Mouse (Mus musculus) layer of hippocampus, postnatal 10 days (tissue): ENCODE data around the gene Scube2. TPM values are rescaled to one million over a fixed set of nuclear protein-coding genes. Genes with fewer than 3 reads are reported as not detected.

Experiments used
- total RNA-seq, 2 experiments: library from RNA; stranded (reverse); gene quantifications; 2 replicates each; pipeline ENCODE4 v1.2.3; 2021

The Scube2 gene
- total RNA-seq, 2 experiments from 2014 or later: 1.8 to 2.1 TPM

Other genes starting within 250 kb of the Scube2 start
- 10 to 100 TPM; 30.8 to 33.5 TPM for gene St5, start 162.1 kb downstream of the Scube2 start, total RNA-seq
- gene Akip1, start 162.0 kb downstream of the Scube2 start, total RNA-seq: 1 to 10 TPM; 6.7 to 6.9 TPM
- gene BC051019, start 141.8 kb downstream of the Scube2 start, total RNA-seq: under 1 TPM; 0.30 to 0.40 TPM
- not detected for gene Ascl3, start 134.0 kb downstream of the Scube2 start, total RNA-seq
- gene Tmem9b, start 112.8 kb downstream of the Scube2 start, total RNA-seq: 10 to 100 TPM; 73.2 to 76.8 TPM
- 100 to 1,000 TPM; 168 to 170 TPM for gene Nrip3, start 83.7 kb downstream of the Scube2 start, total RNA-seq
- gene Dennd5a, start 94.8 kb upstream of the Scube2 start, total RNA-seq: 100 to 1,000 TPM; 139 to 164 TPM
- 10 to 100 TPM; 52.4 to 61.5 TPM for gene Tmem41b, start 121.2 kb upstream of the Scube2 start, total RNA-seq
- gene Ipo7, start 152.6 kb upstream of the Scube2 start, total RNA-seq: 10 to 100 TPM; 89.6 to 89.8 TPM
- gene Zfp143, start 195.5 kb upstream of the Scube2 start, total RNA-seq: 1 to 10 TPM; 9.0 to 9.6 TPM